Mouse (Mus musculus) heart, embryonic 12.5 days (tissue): Measurements from ENCODE around the gene Slco2a1. TPM values are rescaled to one million over a fixed set of nuclear protein-coding genes. Genes with fewer than 3 reads are reported as not detected.

Experiments used
- ATAC-seq: fragments of 200-750 bp; cut with Nextera tagmentation; 2 replicates; pipeline ENCODE4 v1.8.0; 2017; ENCODE audit warnings: moderate TSS enrichment, moderate library complexity; ENCODE audit not compliant: insufficient number of reproducible peaks, low FRiP score
- H3K27ac ChIP-seq: fragments of 300-500 bp; sonication (generic); 2 replicates; pipeline ENCODE4 v1.5.1; 2016; ENCODE audit warnings: mild to moderate bottlenecking, moderate library complexity; ENCODE audit not compliant: poor library complexity, severe bottlenecking
- H3K27me3 ChIP-seq: fragments of 300-500 bp; sonication (generic); replicated peaks from 2 replicates; pipeline ENCODE4 v1.6.1; 2016; ENCODE audit warnings: mild to moderate bottlenecking, moderate library complexity
- H3K36me3 ChIP-seq: fragments of 300-500 bp; sonication (generic); 2 replicates; pipeline ENCODE4 v1.6.1; 2016; ENCODE audit warnings: mild to moderate bottlenecking, moderate library complexity
- H3K4me1 ChIP-seq: fragments of 300-500 bp; sonication (generic); replicated peaks from 2 replicates; pipeline ENCODE4 v1.6.1; 2016; ENCODE audit warnings: mild to moderate bottlenecking
- H3K4me2 ChIP-seq: fragments of 300-500 bp; sonication (generic); 2 replicates; pipeline ENCODE4 v1.6.1; 2016; ENCODE audit warnings: mild to moderate bottlenecking, moderate library complexity
- H3K4me3 ChIP-seq: fragments of 300-500 bp; sonication (generic); 2 replicates; pipeline ENCODE4 v1.5.1; 2016; ENCODE audit warnings: mild to moderate bottlenecking
- H3K9ac ChIP-seq: fragments of 300-500 bp; sonication (generic); 2 replicates; pipeline ENCODE4 v1.6.1; 2016; ENCODE audit warnings: mild to moderate bottlenecking, moderate library complexity
- H3K9me3 ChIP-seq: fragments of 300-500 bp; sonication (generic); replicated peaks from 2 replicates; pipeline ENCODE4 v1.6.1; 2016; ENCODE audit warnings: mild to moderate bottlenecking, moderate library complexity
- WGBS: fragments of 180-500 bp; shearing (Covaris S2); methylation state at CpG from one replicate; pipeline ENCODE4 v1.1.7; 2016; 5-methylcytosine and 5-hydroxymethylcytosine counted together
- polyA plus RNA-seq: library from polyadenylated mRNA; unstranded; fragments of >200 nt; fragmentation: Nextera tagmentation; extraction: Ambion mirVana; gene quantifications from 2 replicates; pipeline ENCODE4 v1.2.1, GENCODE M21; 2016

Slco2a1 gene
- polyA plus RNA-seq, 1 experiment from 2014 or later, result 9.0 TPM

DNA sequence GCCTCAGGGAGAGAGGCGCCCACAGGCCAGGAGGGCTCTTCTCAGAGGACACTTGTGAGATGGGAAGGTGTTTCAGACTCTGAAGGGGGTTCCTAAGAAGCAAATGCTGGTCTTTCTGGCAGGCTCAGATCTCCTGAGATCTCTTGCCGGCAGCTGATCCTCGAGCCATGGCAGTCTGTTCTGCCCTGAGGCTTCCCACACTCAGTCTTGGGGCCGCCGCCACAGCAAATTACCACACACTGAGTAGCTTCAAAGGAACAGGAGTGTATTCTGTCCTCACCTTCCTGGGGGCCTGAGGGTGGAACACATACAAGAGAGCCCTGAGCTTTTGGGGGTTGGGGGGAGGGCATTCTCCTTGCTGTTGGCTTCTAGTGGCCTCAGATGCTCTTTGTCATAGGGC is 156.8 kb downstream of the Slco2a1 start:
- 41% methylated on average over 5 of the region's 5 CpGs for WGBS
- Histone ChIP-seq H3K27ac (no peak overlapping the region), H3K4me3 (no peak overlapping the region), H3K27me3 (0 out of 2 replicates have a peak, but pooled peaks cover 4% of the 10 kb centered on the region), H3K9ac (no peak overlapping the region), H3K4me2 (no peak overlapping the region), H3K36me3 (no peaks in the 10 kb centered on the region), H3K9me3 (no peaks in the 10 kb centered on the region), H3K4me1 (peaks cover 33% of the 10 kb centered on the region)
- no peak for ATAC-seq

Other genes starting within 250 kb of the Slco2a1 start
- 14.5 and 15.2 TPM in 2 replicates for gene Ryk, start 153.8 kb upstream of the Slco2a1 start, polyA plus RNA-seq
- gene Rab6b, start 123.1 kb downstream of the Slco2a1 start, polyA plus RNA-seq, result 3.0 and 3.2 TPM in 2 replicates
- gene Srprb, start 213.4 kb downstream of the Slco2a1 start, polyA plus RNA-seq, result 44.1 and 45.6 TPM in 2 replicates
- 7.0 TPM in 2 replicates for gene Gm20425, start 241.6 kb downstream of the Slco2a1 start, polyA plus RNA-seq
- gene Trf, start 241.7 kb downstream of the Slco2a1 start, polyA plus RNA-seq, result 35.9 and 80.5 TPM in 2 replicates